Mouse (Mus musculus) adrenal gland, postnatal 25 days (tissue): ENCODE results near the gene Gm17581. TPM values are rescaled to one million over a fixed set of nuclear protein-coding genes. Genes with fewer than 3 reads are reported as not detected.
"Not testable (repeated sequence)": the region's sequence is repeated elsewhere in the genome, so short reads cannot be mapped to it uniquely, and the experiment has no call there.

Experiments used
- DNase-seq: peaks from one replicate; pipeline ENCODE4 v3.0.0; 2021; ENCODE audit warnings: mixed read lengths
- long read RNA-seq: library from polyadenylated mRNA; stranded (forward); transcript quantifications from one replicate; pipeline ENCODE4 v2.0.0, GENCODE M21; 2021
- total RNA-seq: library from RNA; stranded (reverse); gene quantifications from 2 replicates; pipeline ENCODE4 v1.2.3, GENCODE M21; 2021

Gm17581 gene
- not detected in 2 replicates for total RNA-seq
- long read RNA-seq = 0 reads

GRCm38 (mm10) chr2:155735766-155736165 lies at the start of gene Gm17581:
Gene Gm17581, minus strand, starts transcription at chr2:155735866.
- not testable (repeated sequence) for DNase-seq

- no peak for DNase-seq
Observed at GRCm38 (mm10) chr2:155784534-155784933, 48.9 kb upstream of the Gm17581 start.

- DNase-seq = no peak
Observed at GRCm38 (mm10) chr2:155779506-155779905, 43.8 kb upstream of the Gm17581 start.

- no peak for DNase-seq
Observed at GRCm38 (mm10) chr2:155779066-155779465, 43.4 kb upstream of the Gm17581 start.

DNA sequence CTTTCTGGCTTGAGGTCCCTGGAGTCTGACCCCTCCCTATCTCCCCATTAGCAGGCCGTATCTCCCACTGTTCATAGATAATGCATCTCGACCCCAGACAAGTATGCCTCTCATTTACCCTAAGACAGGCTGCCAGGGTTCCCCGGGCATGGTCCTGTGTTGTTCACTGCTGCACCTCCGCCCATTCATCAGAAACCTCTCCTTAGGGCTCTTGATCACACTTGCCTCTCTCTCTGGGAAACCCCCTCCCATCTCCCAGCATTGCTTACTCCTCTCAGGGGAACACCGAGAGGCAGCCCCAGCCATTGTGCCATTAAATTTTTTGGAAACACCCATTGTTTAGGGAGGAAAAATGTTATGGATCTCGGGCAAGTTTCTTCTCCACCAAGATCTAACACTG lies 42.3 kb upstream of the Gm17581 start:
- no peak for DNase-seq

- no peak for DNase-seq
Observed at GRCm38 (mm10) chr2:155777688-155777985, 42.0 kb upstream of the Gm17581 start.

- no peak for DNase-seq
Observed at GRCm38 (mm10) chr2:155776824-155777687, 41.4 kb upstream of the Gm17581 start.

DNA sequence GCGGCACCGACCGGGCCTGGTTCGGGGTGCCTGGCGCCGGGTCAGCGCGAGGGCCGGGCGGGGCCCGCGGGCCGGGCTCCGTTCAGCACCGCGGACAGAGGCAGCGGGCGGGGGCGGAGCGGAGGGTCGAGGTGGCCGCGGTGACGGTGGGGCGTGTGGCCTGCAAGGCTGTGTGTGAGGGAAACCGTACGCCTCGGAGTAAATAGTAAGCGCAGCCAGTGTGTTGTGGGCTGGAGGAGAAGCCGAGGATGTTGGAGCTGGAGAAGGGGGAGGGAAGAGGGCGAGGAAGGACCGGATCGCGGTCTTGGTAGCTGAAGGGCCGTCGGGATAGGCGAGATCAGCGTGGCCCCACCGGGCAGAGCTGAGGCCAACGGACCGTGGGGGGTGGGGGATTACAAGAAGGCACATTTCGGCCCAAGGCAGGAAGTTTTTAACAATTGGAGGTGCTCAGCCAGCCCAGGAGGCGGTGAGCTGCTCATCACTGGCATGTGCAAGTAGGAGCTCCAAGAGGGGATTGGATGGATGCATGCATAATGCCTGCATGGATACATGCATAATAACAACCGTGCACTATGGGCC lies 40.1 kb upstream of the Gm17581 start:
- DNase-seq = peak; percentile 77

GRCm38 (mm10) chr2:155774927-155775684 lies 39.4 kb upstream of the Gm17581 start, which contains the start of gene Mmp24:
Gene Mmp24, plus strand, starts transcription at chr2:155775342.
- DNase-seq = no peak

DNA sequence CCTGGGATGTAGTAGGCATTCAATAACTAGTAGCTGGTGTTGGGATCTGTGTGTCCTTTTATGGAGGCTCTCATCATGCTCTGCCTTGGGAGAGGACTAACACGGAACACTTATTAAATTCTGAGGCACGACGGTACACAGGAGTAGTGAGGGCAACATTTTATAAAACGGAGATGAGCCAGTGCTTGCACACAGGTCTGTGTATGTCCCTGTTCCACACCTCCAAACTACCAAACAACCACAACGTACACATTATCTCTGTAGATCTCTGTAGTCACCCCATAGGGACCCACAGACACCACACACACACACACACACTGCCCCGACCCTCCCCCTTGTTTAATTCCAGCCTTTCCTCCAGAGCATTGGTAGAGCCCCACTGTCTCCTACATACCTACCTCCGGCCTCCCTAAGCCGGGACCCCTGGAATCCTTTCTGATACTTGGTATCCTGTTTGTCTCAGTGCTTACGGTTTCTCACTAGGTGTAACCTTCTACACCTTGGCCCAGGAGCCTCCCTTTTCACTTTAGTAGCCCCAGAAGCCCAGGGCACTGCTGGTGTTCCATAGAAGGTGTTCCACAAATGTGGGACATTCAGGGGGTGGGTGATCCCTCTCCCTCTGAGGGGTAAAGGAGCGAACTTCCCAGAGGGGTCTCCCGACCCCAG lies 38.7 kb upstream of the Gm17581 start:
- no peak for DNase-seq

DNA sequence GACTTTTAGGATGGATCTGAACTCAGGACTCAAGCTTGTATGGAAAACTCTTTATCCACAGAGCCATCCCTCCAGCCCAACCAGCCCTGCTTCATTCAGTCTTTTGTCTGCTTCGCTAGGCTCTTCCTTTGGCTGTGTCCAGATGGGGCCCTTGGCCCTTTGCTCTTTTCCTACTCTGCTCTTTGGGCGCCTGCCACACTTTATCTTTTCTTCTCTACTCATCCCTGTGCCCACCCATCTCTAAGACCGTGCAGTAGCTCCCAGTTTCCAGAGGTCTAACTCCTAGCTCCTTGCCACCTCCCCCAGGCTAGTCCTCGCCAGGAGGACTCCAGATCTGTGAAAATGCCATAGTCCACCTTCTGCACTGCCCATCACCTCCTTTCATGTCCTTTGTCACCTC lies 38.0 kb upstream of the Gm17581 start:
- no peak for DNase-seq

- peak; percentile 65 for DNase-seq
Observed at GRCm38 (mm10) chr2:155764679-155765418, 29.2 kb upstream of the Gm17581 start.

GRCm38 (mm10) chr2:155756855-155757566 lies 21.3 kb upstream of the Gm17581 start:
- DNase-seq = peak; percentile 20

DNA sequence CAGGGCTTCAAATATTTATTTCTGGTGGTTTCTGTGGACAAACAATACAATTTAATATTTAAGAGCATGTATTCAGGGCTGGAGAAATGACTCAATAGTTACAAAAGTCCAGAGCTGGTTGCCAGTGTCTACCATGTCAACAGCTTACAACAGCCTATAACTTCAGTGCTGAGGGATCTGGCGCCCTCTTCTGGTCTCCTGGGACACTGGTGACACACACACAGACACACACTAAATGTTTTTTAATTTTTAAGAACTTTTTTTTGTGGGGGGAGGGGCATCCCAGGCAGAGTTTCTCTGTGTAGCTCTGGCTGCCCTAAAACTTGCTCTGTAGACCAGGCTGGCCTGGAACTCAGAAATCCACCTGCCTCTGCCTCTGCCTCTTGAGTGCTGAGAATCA lies 20.1 kb upstream of the Gm17581 start:
- peak; percentile 76 for DNase-seq

DNA sequence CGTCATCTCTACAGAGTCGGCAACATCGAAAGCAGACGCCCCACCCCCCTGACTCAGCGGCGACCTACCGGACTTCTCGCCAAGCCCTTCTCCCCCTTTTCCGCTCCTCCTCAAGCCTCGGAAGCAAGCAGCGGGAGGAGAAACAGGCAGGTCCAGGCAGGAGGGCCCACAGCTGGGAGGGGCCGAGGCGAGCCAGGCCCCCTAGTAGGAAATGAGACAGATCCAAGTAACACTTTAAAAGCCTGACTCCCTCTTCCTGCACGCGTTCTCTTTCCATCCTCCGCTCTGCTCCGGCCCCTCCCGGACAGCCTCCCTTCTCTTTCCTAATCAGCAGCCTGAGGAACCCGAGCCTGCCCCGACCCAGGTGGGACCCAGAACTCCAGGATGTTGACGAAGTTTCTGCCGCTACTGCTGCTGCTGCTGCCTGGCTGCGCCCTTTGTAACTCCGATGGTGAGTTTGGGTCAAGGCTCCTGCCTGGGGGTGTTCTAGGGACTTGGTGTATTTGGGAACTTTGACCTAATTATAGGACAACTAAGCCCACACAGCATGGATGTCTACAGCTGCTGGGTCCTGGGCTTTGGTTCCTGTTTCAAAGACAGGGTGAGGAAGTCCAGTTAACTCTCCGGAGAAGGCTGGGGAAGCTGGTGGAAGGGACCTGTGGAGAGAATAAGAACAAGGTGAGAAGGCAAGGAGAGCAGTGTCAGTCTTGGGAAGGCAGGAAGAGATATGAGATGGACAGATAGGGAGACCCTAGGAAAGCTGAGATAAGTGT lies 15.5 kb upstream of the Gm17581 start, which contains the start of gene Procr:
Gene Procr (plus strand): TSS at position 104 of the 773 bp plus-strand sequence.
- DNase-seq = peak; percentile 59

- DNase-seq = no peak
Observed at GRCm38 (mm10) chr2:155749394-155749793, 13.7 kb upstream of the Gm17581 start.

- no peak for DNase-seq
Observed at GRCm38 (mm10) chr2:155745487-155745886, 9.8 kb upstream of the Gm17581 start.

- no peak for DNase-seq
Observed at GRCm38 (mm10) chr2:155743351-155743750, 7.7 kb upstream of the Gm17581 start.

- peak; percentile 68 for DNase-seq
Observed at GRCm38 (mm10) chr2:155742931-155743337, 7.3 kb upstream of the Gm17581 start.

DNA sequence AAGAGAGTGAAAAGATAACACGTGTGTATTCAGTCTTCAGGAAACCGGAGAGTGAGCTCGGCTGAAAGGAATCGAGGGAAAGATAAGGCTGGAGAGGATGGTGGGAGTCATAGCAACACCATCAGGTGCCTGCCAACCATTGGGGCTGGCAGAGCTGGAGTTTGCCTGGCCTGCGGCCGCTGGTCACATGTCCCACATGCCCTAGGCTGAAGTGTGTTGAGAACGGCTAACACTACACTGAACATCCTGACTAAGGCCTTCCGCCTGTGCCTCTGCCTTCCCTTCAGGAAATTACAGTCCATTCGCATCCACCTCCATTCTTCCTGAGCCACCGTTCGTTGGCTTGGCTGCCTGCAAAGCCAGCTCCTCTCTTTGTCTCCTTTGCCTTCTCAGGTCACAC lies 6.5 kb upstream of the Gm17581 start:
- DNase-seq = no peak
